Mouse (Mus musculus) CD4-positive helper T cell, adult 2 months (primary cell): ENCODE measurements around the gene Zbtb7b.

Experiments
- DNase-seq: peaks from one replicate; pipeline ENCODE4 v3.0.0-alpha.2; 2012; ENCODE audit warnings: low read depth, missing footprints, low spot score

Gene Zbtb7b

DNA sequence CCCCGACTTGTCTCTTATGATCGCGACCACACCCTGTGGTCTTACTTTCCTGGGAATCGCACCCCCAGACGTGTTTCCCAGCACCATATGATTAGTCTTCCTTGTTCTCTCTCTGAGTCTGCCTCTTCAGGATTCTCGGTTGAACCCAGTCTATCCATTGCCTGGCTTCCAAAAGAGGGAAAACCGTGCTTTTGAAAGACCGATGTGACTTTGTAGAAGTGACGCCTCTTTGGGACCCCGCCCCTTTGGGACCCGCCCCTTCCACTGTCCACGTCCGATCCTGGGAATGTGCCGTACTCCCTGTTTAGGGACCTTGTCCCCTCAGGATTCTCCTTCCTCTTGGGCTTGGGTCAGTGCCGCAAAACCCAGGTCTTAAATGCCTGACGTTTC is 24.3 kb upstream of the Zbtb7b start:
- DNase-seq: no peak

DNA sequence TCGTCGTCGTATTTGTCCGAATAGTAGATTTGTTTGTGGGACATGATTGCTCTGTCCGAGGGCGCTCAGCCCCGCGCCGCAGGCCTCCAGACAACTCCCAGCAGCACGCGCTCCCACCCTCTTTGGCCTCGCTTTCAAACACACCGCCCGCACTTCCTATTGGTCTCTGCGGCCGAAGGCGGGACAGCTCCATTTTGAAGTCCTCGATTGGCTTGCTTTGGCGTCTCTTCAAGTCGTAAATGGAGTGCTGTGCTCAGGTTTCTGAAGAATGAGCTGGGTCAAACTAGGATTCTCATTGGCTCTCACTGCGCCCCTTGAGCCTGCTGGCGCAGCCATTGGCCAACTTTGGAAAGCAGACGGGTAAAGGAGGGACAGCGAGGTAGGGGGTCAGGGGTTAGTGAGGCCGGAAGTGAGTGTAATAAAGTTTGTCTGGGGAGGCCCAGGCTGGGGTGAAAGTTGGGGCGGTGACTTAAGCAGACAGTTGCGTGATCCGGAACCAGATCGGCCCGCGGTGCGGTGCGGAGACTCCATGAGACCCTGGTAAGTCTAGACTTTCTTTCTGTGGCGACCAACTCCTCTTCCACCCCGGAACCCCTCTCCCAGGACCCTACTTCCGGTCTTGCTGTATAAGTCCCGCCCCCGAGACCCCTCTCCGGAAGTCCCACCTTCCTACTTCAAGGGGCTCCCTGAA is 23.7 kb upstream of the Zbtb7b start, which contains the start of the genes Cks1b and Shc1:
Cks1b (minus strand) TSS at position 214 of the 691 bp plus-strand sequence.
Shc1 (plus strand) TSS at position 274 of the 691 bp plus-strand sequence.
- DNase-seq: peak; percentile 98

DNA sequence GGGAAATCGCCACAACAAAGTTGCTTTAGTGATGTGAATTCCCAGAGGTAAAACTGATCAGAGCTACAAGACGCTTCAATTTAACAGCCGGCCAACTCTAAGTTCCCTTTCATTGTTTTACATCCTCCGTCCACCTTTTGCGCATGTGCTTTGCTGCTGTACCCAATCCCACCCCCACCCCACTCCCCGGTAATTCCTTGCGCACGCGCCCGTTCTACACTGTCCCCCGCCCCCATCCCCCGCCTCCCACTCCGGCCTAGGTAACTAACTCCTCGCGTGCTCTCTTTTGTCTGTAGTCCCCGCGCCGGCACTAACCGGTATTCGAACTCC is 23.2 kb upstream of the Zbtb7b start:
- no peak for DNase-seq

DNA sequence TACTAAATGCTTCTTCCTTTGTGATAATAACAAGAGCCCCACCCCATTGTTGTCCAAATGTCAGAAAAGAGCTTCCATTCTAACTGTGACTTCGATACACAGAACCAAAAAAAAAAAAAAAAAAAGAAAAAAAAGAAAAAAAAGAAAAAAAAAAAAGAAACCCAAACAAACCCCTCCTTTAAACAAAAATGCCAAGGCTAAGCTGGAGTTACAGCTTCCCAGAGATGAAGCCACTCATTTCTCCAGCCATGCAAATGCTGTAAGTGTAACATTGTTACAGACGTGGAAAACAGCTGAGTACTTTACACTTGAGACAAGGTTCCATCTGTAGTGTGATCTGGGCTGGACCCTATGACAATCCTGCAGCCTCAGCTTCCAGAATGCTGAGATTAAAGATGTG is 22.6 kb upstream of the Zbtb7b start:
- DNase-seq: no peak

DNA sequence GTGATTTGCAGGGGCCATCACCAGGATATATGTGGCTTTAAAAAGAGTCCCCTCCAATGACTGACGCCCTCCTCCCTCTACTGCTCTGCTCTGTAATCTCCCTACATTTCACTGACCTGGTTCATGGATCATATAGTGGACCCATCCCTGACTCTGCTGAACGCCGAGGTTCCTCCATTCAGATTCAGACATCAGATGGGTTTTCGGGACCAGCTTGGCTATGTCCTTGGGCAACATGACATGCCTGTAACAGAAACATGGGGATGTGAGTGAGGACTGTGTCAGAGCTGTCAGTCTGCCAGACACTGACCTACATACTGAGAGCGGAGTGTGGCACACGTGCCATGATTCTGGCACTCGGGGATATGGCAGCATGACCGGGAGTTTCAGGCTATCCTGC is 21.6 kb upstream of the Zbtb7b start:
- no peak for DNase-seq

DNA sequence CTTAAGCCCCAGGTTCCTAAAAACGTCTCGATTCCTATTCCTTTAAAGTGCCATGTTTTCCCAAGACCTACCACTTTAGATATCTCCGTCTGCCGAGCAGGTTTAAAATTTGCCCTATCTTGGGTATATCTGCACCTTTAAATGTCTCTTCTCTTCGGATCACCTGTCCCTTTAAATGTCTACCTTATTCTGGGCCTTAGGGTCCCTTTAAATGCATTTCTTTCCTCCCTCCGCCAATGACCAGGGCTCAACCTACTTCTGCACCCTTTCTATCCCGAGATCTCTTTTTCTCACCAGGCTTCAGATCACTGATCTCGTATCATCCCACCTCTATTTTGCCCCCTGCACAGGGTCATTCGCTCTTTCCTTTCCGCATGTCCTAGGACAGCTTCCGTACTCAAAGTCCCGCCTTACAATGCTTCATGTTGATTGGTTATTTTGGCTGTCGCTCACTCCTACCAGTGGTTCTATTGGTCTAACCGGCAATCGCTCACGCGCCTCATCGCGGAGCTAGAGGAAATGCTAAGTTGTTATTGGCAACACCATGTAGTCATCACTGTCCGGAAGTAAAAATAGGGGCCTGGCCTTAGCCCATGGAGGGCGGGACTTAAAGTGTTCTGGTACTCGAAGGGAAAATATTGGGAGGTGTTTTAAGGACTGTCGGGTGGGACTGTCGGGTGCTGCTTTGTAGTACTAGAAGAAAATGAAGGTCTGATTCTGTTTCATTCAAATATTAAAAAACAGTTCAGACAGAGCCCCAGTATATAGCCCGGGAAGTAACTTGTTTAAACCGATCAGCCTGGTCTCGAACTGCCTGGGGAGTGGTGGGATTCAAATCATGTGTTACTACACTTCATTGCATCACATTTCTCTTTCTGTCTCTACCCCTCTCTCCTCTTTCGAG is 17.2 kb upstream of the Zbtb7b start, which contains the start of gene Flad1:
Flad1 (minus strand) TSS at position 381 of the 904 bp plus-strand sequence.
- DNase-seq: peak; percentile 99

DNA sequence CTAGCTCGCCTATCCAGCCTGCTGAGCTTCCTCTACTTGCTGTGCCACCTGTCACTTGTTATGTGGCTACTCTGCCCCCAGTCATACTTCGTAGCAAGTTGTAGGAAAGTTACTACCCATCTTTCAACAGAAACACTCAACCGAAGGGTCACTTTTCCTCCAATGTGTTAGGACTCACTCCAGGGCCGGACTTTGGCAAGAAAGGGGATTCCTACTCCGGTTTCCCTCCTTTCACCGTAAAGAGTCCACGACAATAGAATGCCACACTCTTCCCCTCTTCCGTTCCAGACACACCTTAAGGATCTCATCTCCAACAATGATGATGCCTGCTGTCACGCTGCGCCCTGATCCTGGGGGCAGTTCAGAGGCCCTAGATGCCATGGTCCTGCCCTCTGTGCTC is 16.3 kb upstream of the Zbtb7b start:
- DNase-seq: no peak

DNA sequence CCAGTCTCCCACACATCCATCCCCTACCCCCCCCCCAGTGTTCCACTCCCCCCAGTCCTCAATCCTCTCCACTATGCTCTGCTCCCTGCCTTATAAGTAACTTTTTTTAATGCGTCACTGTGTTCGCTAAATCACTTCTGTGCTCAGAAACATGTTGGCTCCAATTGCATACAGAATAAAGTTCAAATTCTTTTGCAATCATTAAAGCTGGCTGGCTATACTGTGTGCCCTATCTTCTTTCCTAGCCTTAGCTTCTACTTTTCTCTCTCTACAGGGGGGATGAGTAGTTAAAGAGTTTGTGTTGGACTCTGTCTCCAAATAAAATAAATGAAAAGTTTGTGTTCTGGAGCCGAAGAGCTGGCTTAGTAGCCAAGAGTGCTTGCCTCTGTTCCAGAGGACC is 15.1 kb upstream of the Zbtb7b start:
- no peak for DNase-seq

DNA sequence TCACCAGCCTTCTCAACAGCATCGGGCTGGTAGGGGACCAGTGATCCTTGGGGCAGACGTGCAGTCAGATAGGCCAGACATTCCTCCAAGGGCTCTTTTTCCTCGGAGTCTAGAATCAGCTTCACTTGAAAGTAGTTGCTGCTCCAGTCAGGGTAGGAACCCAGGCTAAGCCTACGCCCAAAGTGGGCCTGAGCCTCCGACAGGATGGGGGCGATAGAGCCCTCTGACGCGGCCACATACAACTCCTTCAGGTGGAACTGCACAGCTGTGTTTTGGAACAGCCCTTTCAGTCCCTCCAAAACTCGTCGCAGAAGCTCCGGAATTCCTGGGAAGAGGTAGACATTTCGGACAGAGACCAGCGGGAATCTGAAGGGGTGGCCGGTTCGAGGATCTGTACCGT is 13.9 kb upstream of the Zbtb7b start:
- no peak for DNase-seq

DNA sequence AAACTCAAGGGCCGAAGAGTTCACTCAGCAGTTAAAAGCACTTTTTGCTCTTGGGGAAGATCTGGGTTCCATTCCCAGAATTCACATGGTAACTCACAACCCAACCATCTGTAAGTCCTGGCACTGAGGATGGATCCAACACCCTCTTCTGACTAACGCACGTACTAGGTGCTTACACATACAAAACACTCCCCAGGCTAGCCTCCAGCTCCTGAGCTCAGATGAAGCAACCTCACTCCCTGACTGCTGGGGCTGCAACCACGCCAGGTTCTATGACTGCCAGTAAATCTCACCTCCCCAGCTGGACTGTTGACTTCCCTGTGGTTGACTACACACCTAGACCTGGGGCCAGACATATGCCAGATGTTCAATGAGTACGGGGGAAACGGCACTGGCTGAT is 12.3 kb upstream of the Zbtb7b start:
- DNase-seq: no peak

DNA sequence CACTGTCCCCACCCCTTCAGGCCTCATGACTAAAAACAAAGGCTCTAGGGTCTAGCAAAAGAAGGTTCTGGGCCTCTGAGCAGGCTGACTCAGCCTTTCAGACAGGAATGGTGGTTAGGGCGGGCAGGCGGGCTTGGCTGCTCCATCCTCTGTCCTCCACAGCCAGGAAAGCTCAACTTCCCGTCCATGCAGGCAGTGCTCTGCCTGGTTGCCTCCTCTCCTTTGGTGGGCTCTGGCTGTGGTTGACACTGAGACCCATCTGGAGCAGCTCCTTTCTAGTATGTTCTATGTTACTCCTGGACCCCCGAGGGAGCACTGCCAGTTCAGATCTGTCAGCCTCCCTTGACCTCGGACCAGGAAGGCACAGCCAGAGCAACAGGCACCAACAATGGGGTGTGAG is 8.1 kb upstream of the Zbtb7b start, which contains the start of gene Lenep:
Lenep (minus strand) TSS at position 101 of the 400 bp plus-strand sequence.
- no peak for DNase-seq

DNA sequence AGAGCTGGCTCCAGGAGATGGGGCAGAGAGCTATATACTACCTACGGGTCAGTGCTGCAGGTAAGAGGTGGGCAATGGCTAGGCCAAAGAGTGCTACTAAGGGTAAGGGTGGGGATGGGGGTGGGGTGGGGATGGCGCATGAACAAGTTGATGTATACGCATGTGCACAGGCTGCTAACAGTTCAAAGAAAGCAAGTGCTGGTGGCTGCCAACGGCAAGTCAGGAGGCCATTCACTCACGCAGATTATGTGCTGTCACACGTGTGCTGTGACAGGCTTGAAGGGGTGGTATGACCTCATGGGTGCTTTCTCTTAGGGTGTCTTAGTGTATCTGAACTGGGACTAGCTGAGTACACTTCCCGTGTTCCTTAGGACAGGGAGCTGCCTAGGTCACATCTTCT is 6.8 kb upstream of the Zbtb7b start:
- no peak for DNase-seq

DNA sequence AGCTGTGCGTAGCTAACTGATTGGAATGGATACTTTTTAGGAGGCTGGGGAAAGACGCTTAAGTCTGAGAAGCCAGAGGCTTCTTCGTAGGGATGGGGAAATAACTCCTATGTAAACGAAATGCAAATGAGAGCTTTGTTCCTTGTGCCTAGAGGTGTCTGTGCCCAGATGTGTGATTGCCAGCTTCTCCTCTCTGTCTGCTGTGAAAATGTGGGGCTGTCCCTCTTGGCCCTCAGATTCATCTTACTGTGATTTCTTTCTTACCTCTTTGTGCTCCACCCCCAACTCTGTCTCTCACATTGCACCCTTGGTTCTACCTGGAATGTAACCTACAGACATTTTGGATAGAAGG is 2.1 kb upstream of the Zbtb7b start:
- no peak for DNase-seq

DNA sequence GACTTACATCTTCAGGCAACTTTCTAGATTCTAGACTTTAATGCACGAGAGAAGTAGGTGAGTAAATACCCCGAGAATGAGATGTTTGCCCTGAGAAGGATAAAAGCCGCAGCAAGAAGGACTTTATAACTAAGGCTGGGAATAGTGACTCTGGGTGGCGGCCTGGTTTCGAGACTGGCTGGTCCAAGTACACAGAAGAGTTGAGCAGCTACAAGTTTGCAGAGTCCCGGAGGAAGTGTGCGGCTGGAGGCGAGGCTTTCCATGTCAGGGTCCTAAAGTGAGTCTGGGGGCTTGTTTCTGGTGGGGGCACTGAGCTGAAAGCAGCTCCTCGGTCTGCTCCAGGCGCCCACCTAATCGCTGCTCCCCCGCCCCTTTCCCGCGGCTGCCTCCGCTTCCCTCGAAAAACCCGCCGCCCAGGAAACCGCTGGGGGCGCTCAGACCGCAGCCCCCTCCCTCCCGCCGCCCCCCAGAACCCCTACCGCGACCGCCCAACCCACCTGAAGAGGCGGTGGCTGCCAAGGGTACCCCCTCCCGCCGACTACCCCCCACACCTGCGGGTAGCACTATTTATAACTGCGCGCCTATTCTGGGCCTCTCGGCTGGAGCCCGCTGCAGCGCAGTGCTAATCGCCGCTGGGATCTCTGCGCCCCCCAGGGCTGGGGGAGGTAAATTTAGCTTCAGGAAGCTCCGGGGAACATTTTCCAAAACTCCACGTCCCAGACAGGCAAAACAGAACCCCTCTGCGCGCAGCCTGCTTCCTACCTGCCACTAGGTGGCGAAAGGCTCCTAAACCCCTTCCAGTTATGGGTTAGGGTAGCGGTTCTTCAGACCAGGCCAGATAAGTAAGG is 1.5 kb upstream of the Zbtb7b start:
- peak; percentile 71 for DNase-seq

DNA sequence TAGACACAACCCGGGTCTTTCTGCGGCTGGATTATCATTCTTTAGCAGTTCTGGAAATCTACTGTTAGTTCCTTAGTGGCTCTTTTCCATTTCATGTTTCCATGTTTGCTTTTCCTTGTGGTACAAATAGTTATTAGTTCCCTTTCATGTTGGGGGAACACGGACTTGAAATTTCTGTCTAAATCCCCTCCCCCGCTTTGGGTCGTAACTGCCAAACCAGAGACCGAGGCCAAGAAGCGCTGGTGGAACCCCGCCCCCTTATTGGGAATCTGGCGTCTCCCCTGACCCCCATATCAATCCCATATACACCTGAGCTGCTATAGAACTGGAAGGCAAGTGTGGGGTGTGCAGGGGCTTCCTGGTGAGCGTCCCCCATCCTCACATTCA is 836 bp upstream of the Zbtb7b start:
- DNase-seq: no peak

DNA sequence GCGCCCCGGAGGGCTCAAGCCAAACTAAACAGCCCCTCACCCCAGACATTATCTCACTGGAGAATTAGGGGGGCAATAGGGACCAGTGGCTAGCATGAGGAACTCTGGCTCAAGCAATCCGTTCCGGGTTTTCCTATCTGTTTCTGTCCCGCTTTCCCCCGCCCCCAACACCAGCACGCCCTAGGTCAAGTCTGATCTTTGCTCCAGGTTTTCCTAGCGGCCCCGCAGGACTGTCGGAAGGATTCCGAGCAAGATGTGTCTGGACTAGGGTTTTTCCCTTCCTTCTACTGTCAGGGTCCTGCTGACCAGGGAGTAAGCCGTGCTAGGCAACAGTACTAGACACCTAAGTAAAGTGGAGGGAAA is 299 bp upstream of the Zbtb7b start:
- DNase-seq: no peak

DNA sequence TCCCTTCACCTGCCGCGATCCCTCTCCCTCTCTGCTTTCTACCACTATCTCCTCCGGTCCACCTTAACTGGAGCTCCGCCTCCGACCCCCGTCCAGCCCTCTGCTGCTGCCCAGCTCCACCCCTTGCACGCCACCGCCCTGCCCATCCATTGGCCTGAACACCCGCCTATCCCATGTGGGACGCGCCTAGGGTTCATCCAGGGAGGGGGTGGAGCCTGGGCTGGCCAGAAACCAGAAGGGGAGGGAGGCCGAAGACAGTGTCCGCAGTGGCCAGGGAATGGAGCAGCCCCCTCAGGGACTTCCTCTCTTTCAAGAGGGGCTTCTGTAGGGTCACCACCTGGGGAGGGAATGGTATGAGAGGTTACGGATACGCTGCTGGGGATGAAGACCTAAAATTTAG is 971 bp downstream of the Zbtb7b start:
- peak; percentile 94 for DNase-seq

DNA sequence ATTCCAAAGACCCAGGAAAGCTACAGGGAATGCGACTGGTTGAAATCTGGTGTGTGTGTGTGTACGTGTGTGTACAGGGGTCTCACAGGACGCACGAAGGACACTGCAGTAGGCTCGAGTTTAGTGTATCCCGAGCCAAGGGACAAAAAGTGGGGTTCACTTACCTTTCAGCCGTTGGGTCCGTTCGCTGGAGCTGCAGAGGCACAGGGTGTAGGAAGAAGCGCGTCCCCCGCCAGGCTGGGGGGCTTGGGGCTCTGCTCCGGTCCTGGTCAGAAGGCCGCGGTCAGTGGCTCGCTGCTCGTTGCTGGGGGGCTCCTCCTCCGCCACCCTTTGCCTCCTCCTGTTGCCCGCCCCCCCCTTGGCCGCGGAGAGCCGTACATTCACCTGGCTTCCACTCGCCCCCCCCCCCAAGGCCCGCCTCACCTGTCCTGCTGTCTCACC is 1.7 kb downstream of the Zbtb7b start:
- DNase-seq: peak; percentile 49

DNA sequence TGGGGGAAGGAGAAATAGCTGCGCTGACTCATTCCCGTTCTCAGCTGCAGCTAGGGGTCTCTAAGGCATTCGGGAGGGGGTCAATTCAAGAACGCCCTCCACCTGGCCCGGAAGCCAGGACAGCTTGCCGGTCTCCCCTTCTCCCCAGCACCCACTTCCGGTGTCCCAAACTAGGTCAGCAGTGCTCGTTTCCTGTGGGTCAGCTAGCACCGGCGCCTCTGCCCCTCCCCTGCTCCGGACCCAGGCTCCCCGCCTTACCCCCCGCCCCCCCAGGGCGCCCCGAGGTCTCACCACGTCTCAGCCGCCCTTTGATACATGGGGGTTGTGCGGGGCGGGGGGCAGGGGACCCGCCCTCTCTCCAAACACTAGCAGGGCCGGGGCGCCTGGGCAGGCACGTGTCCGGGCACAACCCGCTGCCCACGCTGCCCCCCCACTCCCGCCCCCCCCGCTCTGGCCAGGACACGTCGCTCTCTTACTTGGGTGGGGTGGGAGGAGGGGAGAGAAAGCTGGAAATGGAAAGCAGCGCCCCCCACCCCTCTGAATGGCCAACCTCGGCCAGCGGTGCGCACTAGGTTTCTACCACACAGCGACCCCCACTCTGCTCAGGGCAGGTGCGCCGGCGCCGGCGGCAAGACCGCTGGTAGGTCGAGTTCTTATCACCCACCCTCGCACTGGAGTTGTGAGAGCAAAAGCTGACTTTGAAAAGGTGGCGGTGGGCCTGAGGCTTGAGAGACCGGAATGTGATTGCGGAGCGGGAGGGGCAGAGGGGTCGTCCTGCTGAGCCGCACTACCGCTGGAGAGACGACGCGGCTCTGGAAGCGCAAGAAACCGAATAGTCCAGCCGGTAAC is 2.7 kb downstream of the Zbtb7b start:
- peak; percentile 46 for DNase-seq

DNA sequence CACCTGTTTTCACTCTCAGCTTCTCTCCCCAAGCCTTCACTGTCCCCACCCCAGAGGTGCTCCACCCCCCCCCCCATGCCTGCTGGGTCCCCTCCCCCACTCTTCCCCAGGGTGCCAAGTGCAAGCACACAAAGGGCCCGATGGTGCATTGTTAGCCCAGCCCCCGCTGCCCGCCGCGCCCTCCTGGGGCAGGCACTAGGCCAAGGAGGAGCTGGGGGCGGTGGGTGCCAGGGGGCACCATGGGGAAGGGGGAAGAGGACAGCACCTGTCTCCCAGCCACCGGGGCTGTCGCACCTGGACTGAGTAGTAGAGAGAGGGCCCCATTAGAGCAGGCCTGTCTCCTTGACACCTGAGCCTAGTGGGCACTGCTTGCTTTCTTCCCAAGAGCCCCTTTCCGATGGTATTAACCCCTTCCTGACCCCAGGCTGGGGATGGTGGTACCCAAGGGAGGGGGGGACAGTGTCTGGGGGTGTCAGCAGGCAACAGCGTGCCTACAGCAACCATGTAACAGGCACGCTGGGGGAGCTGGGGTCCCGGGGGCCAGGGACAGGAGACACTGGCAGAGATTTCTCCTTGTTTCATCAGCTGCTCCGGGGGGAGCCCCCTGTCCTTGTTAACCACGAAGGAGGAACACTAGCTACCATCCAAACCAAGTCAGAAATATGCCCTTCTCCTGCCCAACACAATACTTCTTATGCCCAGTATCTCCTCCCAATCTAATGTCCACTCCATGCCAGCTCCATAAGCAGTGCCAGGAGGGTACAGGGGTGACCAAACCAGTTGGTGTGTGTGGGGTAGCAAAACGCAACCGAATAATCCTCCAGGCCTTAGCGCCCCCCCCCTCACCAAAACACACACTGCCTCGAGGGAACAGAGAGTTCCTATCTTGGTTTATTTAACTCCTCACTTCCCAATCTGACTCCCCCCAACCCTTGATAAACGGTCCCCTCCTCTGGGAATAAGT is 3.6 kb downstream of the Zbtb7b start:
- peak; percentile 53 for DNase-seq
